Mouse (Mus musculus): ENCODE measurements at regions not wholly inside any gene's neighbourhood (a gene's known extent, or its start where the extent isn't known, plus 50 kb on each side); places are given as distances from the start of the nearest gene placed in this dataset.

DNA sequence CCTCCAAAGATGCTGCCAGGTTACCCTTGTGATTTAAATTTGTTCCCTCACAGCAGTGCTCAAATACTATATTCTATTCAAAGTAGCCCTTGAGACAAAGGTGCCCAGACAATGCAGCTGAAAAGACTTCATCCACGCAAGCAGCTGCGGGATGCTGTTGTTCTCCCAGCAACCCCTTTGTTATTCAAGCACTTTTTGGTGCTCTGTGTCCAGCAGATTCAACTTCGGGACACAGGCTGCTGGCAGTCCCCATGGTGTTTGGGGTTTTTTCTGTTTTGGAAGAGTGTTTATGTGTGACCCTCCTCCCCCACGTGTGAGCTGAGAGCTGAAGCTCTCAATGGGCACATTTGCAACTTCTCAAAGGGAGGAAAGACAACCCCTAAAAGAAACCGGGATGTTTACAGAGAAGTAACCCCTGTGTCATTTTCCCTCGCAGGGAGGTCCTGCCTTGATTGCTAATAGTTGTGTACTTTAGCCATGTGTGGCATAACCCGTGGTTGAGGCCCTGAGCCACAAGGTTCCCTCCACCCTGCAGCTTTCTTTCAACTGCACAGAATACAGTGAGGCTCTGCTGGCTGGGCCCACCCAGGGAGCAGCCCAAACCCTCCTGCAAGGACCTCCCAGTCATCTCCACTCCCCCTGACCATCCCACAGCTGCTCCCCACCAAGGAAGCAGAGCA lies 108.9 kb downstream of the Hsd17b3 start:
- Histone ChIP-seq H3K27ac (peak overlapping the region; percentile 88), H3K36me3 (no peaks in the 10 kb centered on the region), H3K9me3 (no peaks in the 10 kb centered on the region), H3K4me2 (no peak overlapping the region), H3K27me3 (no peaks in the 10 kb centered on the region), H3K9ac (no peak overlapping the region), H3K4me3 (no peak overlapping the region), H3K4me1 (peaks cover 35% of the 10 kb centered on the region)
- 15% methylated on average over 7 of the region's 7 CpGs for WGBS
- peak; percentile 96 for ATAC-seq (ENCODE audit: borderline replicate concordance, extremely low read depth, low FRiP score, low TSS enrichment)

DNA sequence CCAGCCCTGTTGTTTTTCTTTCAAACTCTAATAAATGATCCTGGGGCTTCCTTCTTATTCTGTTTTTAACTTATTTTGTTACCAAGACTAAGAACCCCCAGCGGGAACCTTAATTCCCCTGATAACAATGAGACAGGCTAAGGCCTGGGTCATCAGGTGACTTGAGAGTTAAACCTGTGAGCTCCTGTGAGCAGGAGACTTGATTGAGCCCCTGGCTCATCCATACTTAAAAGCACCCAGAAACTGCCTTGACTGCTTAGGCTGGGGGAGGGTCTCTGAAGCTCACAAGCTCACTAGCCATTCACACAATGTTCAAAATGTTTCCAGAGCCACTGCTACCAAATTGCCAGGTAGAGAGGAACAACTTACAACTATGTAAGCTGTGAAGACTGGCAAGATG lies 109.4 kb downstream of the Hsd17b3 start:
- Histone ChIP-seq H3K4me2 (no peak overlapping the region), H3K9ac (no peak overlapping the region), H3K27ac (peak overlapping the region; percentile 88), H3K27me3 (no peaks in the 10 kb centered on the region), H3K4me1 (peaks cover 33% of the 10 kb centered on the region), H3K4me3 (no peak overlapping the region), H3K9me3 (no peaks in the 10 kb centered on the region), H3K36me3 (no peaks in the 10 kb centered on the region)
- 43% methylated on average over 1 of the region's 1 CpGs for WGBS
- no peak for ATAC-seq (ENCODE audit: borderline replicate concordance, extremely low read depth, low FRiP score, low TSS enrichment)

DNA sequence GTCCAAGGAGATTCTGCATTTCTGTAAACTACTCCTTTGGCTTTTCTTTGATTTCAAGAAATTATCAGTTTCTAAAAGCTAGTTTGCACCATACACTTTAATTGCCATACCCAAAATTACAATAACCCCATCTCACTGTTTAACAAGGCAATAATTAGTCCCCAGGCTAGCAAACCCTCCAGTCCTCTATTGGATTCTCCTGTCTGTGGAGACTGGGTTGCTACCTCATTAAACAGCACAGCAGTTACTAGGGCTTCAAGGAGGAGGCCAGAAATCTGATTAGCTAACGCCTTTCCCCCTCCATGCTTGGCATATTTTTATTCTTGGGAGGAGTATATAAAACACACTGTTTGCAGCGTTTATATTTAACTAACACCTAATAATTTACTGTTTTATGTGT lies 119.1 kb downstream of the Hsd17b3 start:
- ATAC-seq (ENCODE audit: borderline replicate concordance, extremely low read depth, low FRiP score, low TSS enrichment), result no peak
- no peak overlapping the region for H3K4me2 ChIP-seq
- H3K9me3 ChIP-seq, result no peaks in the 10 kb centered on the region
- 36% methylated on average over 2 of the region's 2 CpGs for WGBS
- no peaks in the 10 kb centered on the region for H3K36me3 ChIP-seq
- H3K4me3 ChIP-seq, result no peak overlapping the region
- 0 out of 2 replicates have a peak, but pooled peaks cover 10% of the 10 kb centered on the region for H3K4me1 ChIP-seq
- H3K27me3 ChIP-seq, result no peaks in the 10 kb centered on the region
- no peak overlapping the region for H3K9ac ChIP-seq
- H3K27ac ChIP-seq, result no peak overlapping the region

DNA sequence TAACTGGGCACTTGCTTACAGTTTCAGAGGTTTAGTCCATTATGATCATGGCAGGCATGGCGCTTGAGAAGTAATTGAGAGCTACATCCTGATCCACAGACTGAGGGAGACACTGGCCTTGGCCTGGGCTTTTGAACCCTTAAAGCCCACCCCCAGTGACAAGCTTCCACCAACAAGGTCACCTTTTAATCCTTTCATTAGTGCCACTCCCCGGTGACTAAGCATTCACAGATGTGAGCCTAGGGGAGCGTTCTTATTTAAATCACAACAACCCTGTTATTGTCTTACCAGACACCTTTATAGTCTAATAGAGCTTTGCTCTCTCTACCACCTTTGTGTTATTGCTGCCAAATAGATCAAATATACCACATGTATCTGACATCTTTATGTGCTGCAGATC lies 120.4 kb downstream of the Hsd17b3 start:
- H3K27ac ChIP-seq, result no peak overlapping the region
- H3K9me3 ChIP-seq, result no peaks in the 10 kb centered on the region
- H3K4me2 ChIP-seq, result no peak overlapping the region
- H3K4me3 ChIP-seq, result no peak overlapping the region
- ATAC-seq (ENCODE audit: borderline replicate concordance, extremely low read depth, low FRiP score, low TSS enrichment), result no peak
- H3K4me1 ChIP-seq, result no peaks in the 10 kb centered on the region
- no peak overlapping the region for H3K9ac ChIP-seq
- H3K36me3 ChIP-seq, result no peaks in the 10 kb centered on the region
- no peaks in the 10 kb centered on the region for H3K27me3 ChIP-seq
- 89% methylated on average over 3 of the region's 3 CpGs for WGBS

DNA sequence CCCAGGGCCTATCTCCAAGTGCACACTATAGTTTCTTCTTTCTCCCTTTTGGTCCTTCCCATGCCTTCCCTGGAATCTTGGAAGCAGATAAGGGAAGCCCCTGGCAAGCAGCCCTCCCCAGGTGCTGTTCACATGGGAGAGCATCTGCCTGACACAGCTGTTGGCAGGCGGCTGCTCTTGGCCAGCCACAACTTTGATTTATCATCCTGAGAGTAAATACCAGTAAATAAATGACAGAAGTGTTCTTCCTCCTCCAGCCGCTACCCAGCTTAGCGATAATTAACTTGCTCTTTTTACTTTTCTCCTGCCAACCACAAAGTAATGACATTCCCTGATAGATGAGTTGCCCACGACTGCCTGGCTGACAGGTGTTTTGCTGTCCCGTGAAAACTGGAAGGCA lies 131.9 kb downstream of the Hsd17b3 start:
- Histone ChIP-seq H3K27me3 (no peaks in the 10 kb centered on the region), H3K9me3 (no peaks in the 10 kb centered on the region), H3K9ac (no peak overlapping the region), H3K4me1 (peaks cover 8% of the 10 kb centered on the region), H3K36me3 (no peaks in the 10 kb centered on the region), H3K4me3 (no peak overlapping the region), H3K4me2 (no peak overlapping the region), H3K27ac (0 out of 2 replicates have a peak overlapping the region, but pooled peaks have one; percentile 33)
- ATAC-seq (ENCODE audit: borderline replicate concordance, extremely low read depth, low FRiP score, low TSS enrichment), result no peak
- 13% methylated on average over 5 of the region's 5 CpGs for WGBS

DNA sequence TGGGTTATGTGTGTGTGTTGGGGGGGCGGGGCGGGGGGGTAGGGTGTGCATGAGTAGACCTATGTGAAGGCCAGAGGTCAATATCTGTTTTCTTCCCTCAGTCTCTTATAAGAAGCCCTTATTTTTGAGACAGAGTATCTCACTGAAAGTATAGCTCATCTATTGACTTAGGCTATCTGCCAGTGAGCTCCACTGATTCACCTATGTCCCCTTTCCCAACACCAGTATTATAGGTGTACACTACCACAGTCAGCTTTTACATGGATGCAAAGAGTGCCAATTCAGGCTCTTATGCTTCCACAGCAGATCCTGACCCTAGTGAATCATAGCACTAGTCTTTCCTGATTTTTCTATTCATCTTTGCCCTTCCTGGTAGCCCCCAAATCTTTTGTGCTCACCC lies 134.7 kb downstream of the Hsd17b3 start:
- H3K4me3 ChIP-seq, result no peak overlapping the region
- 77% methylated on average over 2 of the region's 2 CpGs for WGBS
- H3K9me3 ChIP-seq, result no peaks in the 10 kb centered on the region
- no peak overlapping the region for H3K9ac ChIP-seq
- H3K4me1 ChIP-seq, result peaks cover 29% of the 10 kb centered on the region
- H3K36me3 ChIP-seq, result no peaks in the 10 kb centered on the region
- H3K27ac ChIP-seq, result no peak overlapping the region
- no peaks in the 10 kb centered on the region for H3K27me3 ChIP-seq
- ATAC-seq (ENCODE audit: borderline replicate concordance, extremely low read depth, low FRiP score, low TSS enrichment), result no peak
- H3K4me2 ChIP-seq, result no peak overlapping the region

DNA sequence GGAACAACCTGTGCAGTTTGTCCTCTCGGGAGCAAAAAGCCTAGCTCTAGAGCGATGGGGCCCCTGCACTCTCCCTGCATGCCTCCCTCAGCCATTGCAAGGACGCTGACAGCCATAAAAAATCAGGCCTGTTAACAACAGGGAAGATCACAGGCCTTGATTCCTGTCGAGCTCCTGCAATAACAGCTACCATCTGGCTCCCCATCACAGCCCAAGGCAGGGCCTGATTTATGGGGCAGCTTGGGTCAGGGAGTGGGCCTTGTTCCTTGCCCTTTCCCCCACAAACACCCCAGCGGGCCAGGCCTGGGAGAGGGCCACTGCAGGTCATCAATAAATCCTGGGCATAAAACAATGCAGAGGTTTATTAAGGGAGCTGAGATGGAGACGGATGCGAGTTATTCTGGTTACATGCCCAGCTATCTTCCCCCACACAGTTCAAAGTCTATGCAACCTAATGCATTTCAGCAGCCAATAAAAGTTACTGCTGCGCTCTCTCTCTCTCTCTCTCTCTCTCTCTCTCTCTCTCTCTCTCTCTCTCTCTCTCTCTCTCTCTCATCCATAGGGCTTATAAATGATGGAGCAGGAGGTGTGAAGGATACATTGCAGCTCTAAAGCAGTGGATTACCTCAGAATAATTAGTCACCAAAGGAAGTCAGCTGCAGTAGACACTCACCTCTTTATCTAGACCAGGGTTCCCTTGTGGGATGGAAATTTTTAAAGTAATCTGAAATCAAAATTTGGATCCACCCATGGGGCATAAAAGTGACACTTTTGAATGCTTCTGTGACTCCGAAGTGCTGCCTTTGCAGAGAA lies 136.9 kb downstream of the Hsd17b3 start:
- 44% methylated on average over 9 of the region's 9 CpGs for WGBS
- H3K9me3 ChIP-seq, result no peaks in the 10 kb centered on the region
- no peaks in the 10 kb centered on the region for H3K36me3 ChIP-seq
- peak overlapping the region; percentile 75 for H3K27ac ChIP-seq
- H3K27me3 ChIP-seq, result no peaks in the 10 kb centered on the region
- H3K4me1 ChIP-seq, result peaks cover 26% of the 10 kb centered on the region
- H3K9ac ChIP-seq, result no peak overlapping the region
- peak; percentile 82; the same call in 1 of the 2 replicates for ATAC-seq (ENCODE audit: borderline replicate concordance, extremely low read depth, low FRiP score, low TSS enrichment)
- no peak overlapping the region for H3K4me2 ChIP-seq
- no peak overlapping the region for H3K4me3 ChIP-seq

DNA sequence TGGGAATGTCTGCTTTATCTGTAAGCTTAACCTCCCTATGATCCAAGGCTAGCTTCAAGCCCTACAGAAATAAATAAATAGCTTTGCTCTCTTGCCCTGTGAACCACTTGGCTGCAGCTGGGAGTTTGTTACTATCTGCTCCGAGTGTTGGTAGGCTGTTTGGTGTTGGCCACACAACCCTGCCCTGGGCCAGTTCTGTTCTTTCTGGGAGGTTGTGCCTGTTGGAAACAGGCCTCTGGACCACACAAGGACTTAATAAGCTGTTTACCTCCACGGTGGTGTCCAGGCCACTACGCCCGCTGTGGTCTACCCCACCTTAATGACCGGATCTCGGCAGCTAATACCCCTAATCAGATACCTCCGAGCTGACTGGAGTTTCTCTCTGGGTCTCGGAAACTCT lies 136.1 kb downstream of the Ercc6l2 start:
- Histone ChIP-seq H3K4me3 (no peak overlapping the region), H3K36me3 (no peaks in the 10 kb centered on the region), H3K27me3 (no peaks in the 10 kb centered on the region), H3K4me1 (peaks cover 22% of the 10 kb centered on the region), H3K9ac (no peak overlapping the region), H3K9me3 (no peaks in the 10 kb centered on the region), H3K27ac (peak overlapping the region; percentile 75), H3K4me2 (no peak overlapping the region)
- 44% methylated on average over 8 of the region's 8 CpGs for WGBS
- peak; percentile 67 for ATAC-seq (ENCODE audit: borderline replicate concordance, extremely low read depth, low FRiP score, low TSS enrichment)

All from lung, embryonic 15.5 days (tissue).